Mouse (Mus musculus): ENCODE measurements around the gene Cmpk1. TPM values are rescaled to one million over a fixed set of nuclear protein-coding genes. Genes with fewer than 3 reads are reported as not detected.
"Not testable (repeated sequence)": the region's sequence is repeated elsewhere in the genome, so short reads cannot be mapped to it uniquely, and the experiment has no call there.

Cmpk1 gene
- polyA plus RNA-seq, 1 experiment from 2014 or later = 109 TPM

- H3K9me3 ChIP-seq (ENCODE audit: control insufficient read depth, low read length) = no peaks in the 10 kb centered on the region
- H3K36me3 ChIP-seq (ENCODE audit: control insufficient read depth, insufficient read depth, low read length) = no peaks in the 10 kb centered on the region
- ATAC-seq (replicated peaks; ENCODE audit: low FRiP score) (no peak), DNase-seq (ENCODE audit: low spot score) (no peak)
- H3K27me3 ChIP-seq (replicated peaks; ENCODE audit: control insufficient read depth, insufficient read depth, low read length) = no peaks in the 10 kb centered on the region
- H3K27ac ChIP-seq (ENCODE audit: low read depth, low read length) = no peak overlapping the region
- no peaks in the 10 kb centered on the region for H3K4me1 ChIP-seq (replicated peaks; ENCODE audit: control insufficient read depth, insufficient read depth, low read length)
- H3K4me3 ChIP-seq (ENCODE audit: low read depth, low read length) = no peak overlapping the region
- no peak overlapping the region for H3K4me2 ChIP-seq
- no peak overlapping the region for H3K9ac ChIP-seq (ENCODE audit: low read depth, low read length)
- WGBS = 85% methylated on average over 3 of the region's 3 CpGs
Measured at GRCm38 (mm10) chr4:114994218-114994617, 7.2 kb upstream of the Cmpk1 start.

- Histone ChIP-seq H3K9ac (ENCODE audit: low read depth, low read length) (peak overlapping the region; percentile 93), H3K4me3 (ENCODE audit: low read depth, low read length) (peak overlapping the region; percentile 84), H3K4me2 (peak overlapping the region; percentile 94), H3K27ac (ENCODE audit: low read depth, low read length) (peak overlapping the region; percentile 99), H3K9me3 (ENCODE audit: control insufficient read depth, low read length) (no peaks in the 10 kb centered on the region), H3K27me3 (replicated peaks; ENCODE audit: control insufficient read depth, insufficient read depth, low read length) (no peaks in the 10 kb centered on the region), H3K36me3 (ENCODE audit: control insufficient read depth, insufficient read depth, low read length) (no peaks in the 10 kb centered on the region), H3K4me1 (replicated peaks; ENCODE audit: control insufficient read depth, insufficient read depth, low read length) (peaks cover 6% of the 10 kb centered on the region)
- ATAC-seq (replicated peaks; ENCODE audit: low FRiP score) (peak; percentile 40), DNase-seq (ENCODE audit: low spot score) (no peak)
- WGBS = under 1% methylated on average over 8 of the region's 8 CpGs
Measured at GRCm38 (mm10) chr4:114986211-114986590, 840 bp downstream of the Cmpk1 start.

GRCm38 (mm10) chr4:114983020-114983419 lies 4.0 kb downstream of the Cmpk1 start:
- Histone ChIP-seq H3K4me3 (ENCODE audit: low read depth, low read length) (no peak overlapping the region), H3K9ac (ENCODE audit: low read depth, low read length) (no peak overlapping the region), H3K4me2 (no peak overlapping the region), H3K36me3 (ENCODE audit: control insufficient read depth, insufficient read depth, low read length) (no peaks in the 10 kb centered on the region), H3K4me1 (replicated peaks; ENCODE audit: control insufficient read depth, insufficient read depth, low read length) (peaks cover 6% of the 10 kb centered on the region), H3K27me3 (replicated peaks; ENCODE audit: control insufficient read depth, insufficient read depth, low read length) (no peaks in the 10 kb centered on the region), H3K27ac (ENCODE audit: low read depth, low read length) (no peak overlapping the region), H3K9me3 (ENCODE audit: control insufficient read depth, low read length) (no peaks in the 10 kb centered on the region)
- 53% methylated on average over 1 of the region's 1 CpGs for WGBS
- ATAC-seq (replicated peaks; ENCODE audit: low FRiP score) (no peak), DNase-seq (ENCODE audit: low spot score) (no peak)

DNA sequence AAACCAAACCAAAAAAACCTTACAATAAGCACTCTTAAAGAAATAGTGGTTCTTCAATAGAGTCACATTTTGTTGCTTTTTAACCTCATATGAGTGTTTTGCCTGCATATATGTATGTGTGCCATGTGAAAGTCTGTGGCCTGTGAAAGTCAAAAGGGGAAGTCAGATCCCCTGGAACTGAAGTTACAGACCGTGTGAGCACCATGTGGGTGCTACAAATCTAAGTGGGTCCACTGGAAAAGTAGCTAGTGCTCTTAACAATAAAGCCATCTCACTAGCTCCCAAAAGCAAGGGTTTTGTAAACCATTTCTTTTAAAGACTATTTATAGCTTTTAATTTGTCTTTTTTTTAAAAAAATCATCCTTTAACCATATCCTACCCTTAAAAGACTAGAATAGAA lies 4.4 kb downstream of the Cmpk1 start:
- no peak overlapping the region for H3K9ac ChIP-seq (ENCODE audit: low read depth, low read length)
- DNase-seq (ENCODE audit: low spot score) = no peak
- H3K4me1 ChIP-seq (replicated peaks; ENCODE audit: control insufficient read depth, insufficient read depth, low read length) = peaks cover 3% of the 10 kb centered on the region
- no peaks in the 10 kb centered on the region for H3K9me3 ChIP-seq (ENCODE audit: control insufficient read depth, low read length)
- no peak overlapping the region for H3K4me3 ChIP-seq (ENCODE audit: low read depth, low read length)
- no peak overlapping the region for H3K27ac ChIP-seq (ENCODE audit: low read depth, low read length)
- H3K27me3 ChIP-seq (replicated peaks; ENCODE audit: control insufficient read depth, insufficient read depth, low read length) = no peaks in the 10 kb centered on the region
- no peak for ATAC-seq (replicated peaks; ENCODE audit: low FRiP score)
- WGBS = 60% methylated on average over 1 of the region's 1 CpGs
- no peaks in the 10 kb centered on the region for H3K36me3 ChIP-seq (ENCODE audit: control insufficient read depth, insufficient read depth, low read length)
- no peak overlapping the region for H3K4me2 ChIP-seq

DNA sequence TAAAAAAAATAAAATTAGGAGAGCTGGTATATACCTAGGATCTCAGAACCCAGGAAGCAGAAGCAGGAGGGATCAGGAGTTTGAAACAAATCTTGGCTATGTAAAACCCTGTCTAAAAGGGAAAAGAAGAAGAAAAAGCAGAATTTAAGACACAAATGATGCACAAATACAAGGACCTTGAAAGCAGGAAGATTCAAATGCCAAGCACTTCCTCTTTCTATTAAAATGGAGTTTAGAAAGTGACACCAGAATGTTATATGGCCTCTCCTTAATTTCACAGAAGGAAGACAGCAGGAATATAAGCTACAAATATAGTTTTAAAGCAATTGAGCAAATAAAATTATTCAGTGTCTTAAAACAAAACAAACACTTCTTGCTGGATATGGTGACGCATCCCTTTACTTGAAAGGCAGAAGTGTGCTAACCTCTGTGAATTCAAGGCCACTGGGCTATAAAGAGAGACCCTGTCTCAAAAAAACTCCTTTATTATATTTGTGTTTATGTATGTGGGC lies 13.8 kb downstream of the Cmpk1 start:
- 95% methylated on average over 1 of the region's 1 CpGs for WGBS
- Histone ChIP-seq H3K4me1 (replicated peaks; ENCODE audit: control insufficient read depth, insufficient read depth, low read length) (no peaks in the 10 kb centered on the region), H3K36me3 (ENCODE audit: control insufficient read depth, insufficient read depth, low read length) (no peaks in the 10 kb centered on the region), H3K9ac (ENCODE audit: low read depth, low read length) (no peak overlapping the region), H3K9me3 (ENCODE audit: control insufficient read depth, low read length) (no peaks in the 10 kb centered on the region), H3K27me3 (replicated peaks; ENCODE audit: control insufficient read depth, insufficient read depth, low read length) (no peaks in the 10 kb centered on the region), H3K4me3 (ENCODE audit: low read depth, low read length) (no peak overlapping the region), H3K27ac (ENCODE audit: low read depth, low read length) (no peak overlapping the region), H3K4me2 (no peak overlapping the region)
- no peak for DNase-seq (ENCODE audit: low spot score)
- no peak for ATAC-seq (replicated peaks; ENCODE audit: low FRiP score)

DNA sequence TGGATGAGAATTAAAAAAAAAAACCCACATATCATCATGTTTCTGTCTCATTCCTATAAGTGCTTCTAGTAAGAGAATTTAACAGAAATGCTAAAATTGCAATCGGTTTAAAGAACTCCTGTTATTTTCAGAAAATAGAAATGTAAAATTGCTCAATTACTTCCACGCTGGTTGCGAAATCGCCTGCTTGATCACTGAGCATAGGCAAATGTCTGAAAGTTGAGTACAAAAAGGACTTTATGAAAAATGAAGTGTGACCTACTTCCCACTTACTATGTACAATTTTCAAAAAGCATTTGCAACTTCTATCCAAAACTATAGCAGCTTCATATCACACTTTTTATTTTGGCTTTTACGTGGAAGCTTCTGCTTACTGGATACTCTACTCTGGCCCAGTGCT lies 16.3 kb downstream of the Cmpk1 start:
- WGBS = 87% methylated on average over 5 of the region's 5 CpGs

GRCm38 (mm10) chr4:114960881-114961280 lies 26.2 kb downstream of the Cmpk1 start:
- not testable (repeated sequence) for H3K36me3 ChIP-seq (ENCODE audit: control insufficient read depth, insufficient read depth, low read length); H3K9me3 ChIP-seq (ENCODE audit: control insufficient read depth, low read length); H3K27me3 ChIP-seq (replicated peaks; ENCODE audit: control insufficient read depth, insufficient read depth, low read length); ATAC-seq (replicated peaks; ENCODE audit: low FRiP score); H3K4me1 ChIP-seq (replicated peaks; ENCODE audit: control insufficient read depth, insufficient read depth, low read length); DNase-seq (ENCODE audit: low spot score); H3K27ac ChIP-seq (ENCODE audit: low read depth, low read length); H3K9ac ChIP-seq (ENCODE audit: low read depth, low read length); H3K4me3 ChIP-seq (ENCODE audit: low read depth, low read length); H3K4me2 ChIP-seq
- 68% methylated on average over 2 of the region's 2 CpGs for WGBS

More for the DNA sequence above, 16.3 kb downstream of the Cmpk1 start:
- ATAC-seq (replicated peaks; ENCODE audit: low FRiP score) (no peak), DNase-seq (ENCODE audit: low spot score) (no peak)
- H3K4me2 ChIP-seq = no peak overlapping the region
- no peak overlapping the region for H3K27ac ChIP-seq (ENCODE audit: low read depth, low read length)
- H3K9ac ChIP-seq (ENCODE audit: low read depth, low read length) = no peak overlapping the region
- no peaks in the 10 kb centered on the region for H3K4me1 ChIP-seq (replicated peaks; ENCODE audit: control insufficient read depth, insufficient read depth, low read length)
- H3K36me3 ChIP-seq (ENCODE audit: control insufficient read depth, insufficient read depth, low read length) = peaks cover 5% of the 10 kb centered on the region
- no peaks in the 10 kb centered on the region for H3K9me3 ChIP-seq (ENCODE audit: control insufficient read depth, low read length)
- H3K4me3 ChIP-seq (ENCODE audit: low read depth, low read length) = no peak overlapping the region
- no peaks in the 10 kb centered on the region for H3K27me3 ChIP-seq (replicated peaks; ENCODE audit: control insufficient read depth, insufficient read depth, low read length)

GRCm38 (mm10) chr4:114959533-114959932 lies 27.5 kb downstream of the Cmpk1 start:
- ATAC-seq (replicated peaks; ENCODE audit: low FRiP score) (no peak), DNase-seq (ENCODE audit: low spot score) (no peak)
- Histone ChIP-seq H3K27me3 (replicated peaks; ENCODE audit: control insufficient read depth, insufficient read depth, low read length) (no peaks in the 10 kb centered on the region), H3K36me3 (ENCODE audit: control insufficient read depth, insufficient read depth, low read length) (peaks cover 4% of the 10 kb centered on the region; the same call in 1 of the 2 replicates), H3K9me3 (ENCODE audit: control insufficient read depth, low read length) (no peaks in the 10 kb centered on the region), H3K27ac (ENCODE audit: low read depth, low read length) (no peak overlapping the region), H3K4me1 (replicated peaks; ENCODE audit: control insufficient read depth, insufficient read depth, low read length) (no peaks in the 10 kb centered on the region), H3K4me2 (no peak overlapping the region), H3K4me3 (ENCODE audit: low read depth, low read length) (no peak overlapping the region), H3K9ac (ENCODE audit: low read depth, low read length) (no peak overlapping the region)
- WGBS = 94% methylated on average over 2 of the region's 2 CpGs

GRCm38 (mm10) chr4:114958786-114959185 lies 28.3 kb downstream of the Cmpk1 start:
- Histone ChIP-seq H3K36me3 (ENCODE audit: control insufficient read depth, insufficient read depth, low read length) (peaks cover 4% of the 10 kb centered on the region; the same call in 1 of the 2 replicates), H3K27ac (ENCODE audit: low read depth, low read length) (no peak overlapping the region), H3K27me3 (replicated peaks; ENCODE audit: control insufficient read depth, insufficient read depth, low read length) (no peaks in the 10 kb centered on the region), H3K4me1 (replicated peaks; ENCODE audit: control insufficient read depth, insufficient read depth, low read length) (no peaks in the 10 kb centered on the region), H3K9ac (ENCODE audit: low read depth, low read length) (no peak overlapping the region), H3K4me2 (no peak overlapping the region), H3K9me3 (ENCODE audit: control insufficient read depth, low read length) (no peaks in the 10 kb centered on the region), H3K4me3 (ENCODE audit: low read depth, low read length) (no peak overlapping the region)
- WGBS = 84% methylated on average over 4 of the region's 4 CpGs
- ATAC-seq (replicated peaks; ENCODE audit: low FRiP score) (no peak), DNase-seq (ENCODE audit: low spot score) (no peak)
